9 mouse cellular contexts compared by ENCODE assay signal in the genomic region with DNA sequence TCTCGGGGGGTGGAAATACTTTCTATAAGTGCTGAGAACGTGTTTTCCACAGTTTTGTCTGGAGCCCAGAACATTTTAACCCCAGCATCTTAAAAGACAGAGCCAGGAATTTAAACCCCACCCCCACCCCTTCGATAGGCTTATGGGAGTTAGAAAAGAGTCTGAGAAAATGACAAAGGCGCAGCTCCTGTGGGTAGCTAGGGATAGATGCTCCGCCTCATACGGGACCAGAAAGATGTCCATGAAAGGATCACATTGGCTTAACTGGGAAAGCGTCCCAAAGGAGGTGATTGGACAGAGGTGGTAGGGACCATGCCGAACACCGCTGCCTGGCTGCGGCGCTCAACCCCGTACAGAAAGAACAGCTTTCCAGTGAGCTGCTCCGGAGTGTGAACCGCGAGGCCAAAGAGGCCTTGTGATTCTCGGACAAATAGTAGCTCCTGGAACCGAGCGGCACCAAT. TPM values are rescaled to one million over a fixed set of nuclear protein-coding genes. Genes with fewer than 3 reads are reported as not detected.
DNase-seq lines count a peak whose midpoint lies in the region; ATAC-seq and TF ChIP-seq lines count a peak whose summit lies in the region.
"Had no signal": no experiment of that assay in that cellular context is flagged by ENCODE, and none has a peak within 500 bp of the region (broad histone marks: within the 10 kb centered on the region; RNA-seq: fewer than 3 reads in every experiment).

No protein-coding gene starts in this region.

- ATAC-seq in forebrain, embryonic 13.5 days, result peak; percentile 68
- peak; percentile 53 for ATAC-seq in hindbrain, embryonic 15.5 days (ENCODE audit: low FRiP score, low read depth)
- peak; percentile 53 for ATAC-seq in limb, embryonic 14.5 days (ENCODE audit: low FRiP score, low read depth)
- ATAC-seq: Patski had no signal

- 2% methylated on average over 18 of the region's 18 CpGs for WGBS in forebrain, embryonic 13.5 days
- WGBS in hindbrain, embryonic 15.5 days, result 1% methylated on average over 18 of the region's 18 CpGs
- WGBS in limb, embryonic 14.5 days, result 1% methylated on average over 18 of the region's 18 CpGs

- intact Hi-C loops in left cerebral cortex, adult 2 months (cut with DNase I), result loop anchor here (1.0 kb wide), 1 partner anchor 52 kb away; no protein-coding TSS in a partner anchor

- no peaks in the 10 kb centered on the region for H3K9me3 ChIP-seq in forebrain, embryonic 13.5 days (replicated peaks)
- no peaks in the 10 kb centered on the region for H3K9me3 ChIP-seq in hindbrain, embryonic 15.5 days
- no peaks in the 10 kb centered on the region for H3K9me3 ChIP-seq in limb, embryonic 14.5 days (ENCODE audit: control insufficient read depth, low read length)

- no peak for TF ChIP-seq POLR2A in limb, embryonic 14.5 days (IDR thresholded peaks at IDR 0.05; ENCODE audit: borderline replicate concordance, extremely low read depth, insufficient read depth, insufficient read length)

- TF ChIP-seq CTCF in left cerebral cortex, adult 2 months (IDR thresholded peaks at IDR 0.05), result peak; percentile 8

- peak overlapping the region; percentile 59 for H3K9ac ChIP-seq in forebrain, embryonic 13.5 days
- H3K9ac ChIP-seq in hindbrain, embryonic 15.5 days, result peak overlapping the region; percentile 53
- peak overlapping the region; percentile 50 for H3K9ac ChIP-seq in limb, embryonic 14.5 days (ENCODE audit: low read depth, low read length, severe bottlenecking)

- no peaks in the 10 kb centered on the region for H3K36me3 ChIP-seq in forebrain, embryonic 13.5 days (ENCODE audit: poor library complexity, severe bottlenecking)
- no peaks in the 10 kb centered on the region for H3K36me3 ChIP-seq in hindbrain, embryonic 15.5 days
- H3K36me3 ChIP-seq in limb, embryonic 14.5 days (ENCODE audit: control insufficient read depth, insufficient read depth, low read length), result no peaks in the 10 kb centered on the region

- H3K27ac ChIP-seq in left cerebral cortex, adult 2 months, result peak overlapping the region; percentile 69
- H3K27ac ChIP-seq in brown adipose tissue, adult 24 weeks (replicated peaks; ENCODE audit: low read depth, low read length), result peak overlapping the region; percentile 83
- H3K27ac ChIP-seq in forebrain, embryonic 13.5 days, result peak overlapping the region; percentile 52
- H3K27ac ChIP-seq in hindbrain, embryonic 15.5 days (replicated peaks), result peak overlapping the region; percentile 77
- peak overlapping the region; percentile 81 for H3K27ac ChIP-seq in limb, embryonic 14.5 days (replicated peaks; ENCODE audit: low read depth, low read length)

- peak overlapping the region; percentile 88 for H3K4me2 ChIP-seq in forebrain, embryonic 13.5 days
- H3K4me2 ChIP-seq in hindbrain, embryonic 15.5 days, result peak overlapping the region; percentile 90
- peak overlapping the region; percentile 88 for H3K4me2 ChIP-seq in limb, embryonic 14.5 days (replicated peaks; ENCODE audit: low read depth, low read length, severe bottlenecking)

- no peaks in the 10 kb centered on the region for H3K27me3 ChIP-seq in forebrain, embryonic 13.5 days
- no peaks in the 10 kb centered on the region for H3K27me3 ChIP-seq in hindbrain, embryonic 15.5 days
- no peaks in the 10 kb centered on the region for H3K27me3 ChIP-seq in limb, embryonic 14.5 days (ENCODE audit: control insufficient read depth, insufficient read depth, low read length)
- H3K27me3 ChIP-seq: Patski had no signal

- peak in 1 of 2 experiments; percentile 20 for DNase-seq in left cerebral cortex, adult 2 months (ENCODE audit: extremely low spot score in 1 of 2, low spot score in 2 of 2)
- no peak for DNase-seq in left cerebral cortex, adult 11 months (ENCODE audit: low spot score)
- no peak for DNase-seq in limb, embryonic 14.5 days (ENCODE audit: low spot score)
- peak; percentile 64 for DNase-seq in neural tube, embryonic 10.5 days (ENCODE audit: extremely low spot score, low spot score)
- no peak for DNase-seq in natural killer cell, adult 2 months (ENCODE audit: low spot score in 2 of 2)

- peaks cover 13% of the 10 kb centered on the region for H3K4me1 ChIP-seq in brown adipose tissue, adult 24 weeks (ENCODE audit: control insufficient read depth, insufficient read depth, insufficient read length, low read length)
- H3K4me1 ChIP-seq in forebrain, embryonic 13.5 days, result peaks cover 34% of the 10 kb centered on the region
- H3K4me1 ChIP-seq in hindbrain, embryonic 15.5 days (replicated peaks), result peaks cover 22% of the 10 kb centered on the region
- H3K4me1 ChIP-seq in limb, embryonic 14.5 days (ENCODE audit: control insufficient read depth, insufficient read depth, low read length), result peaks cover 29% of the 10 kb centered on the region

- H3K4me3 ChIP-seq in left cerebral cortex, adult 2 months, result peak overlapping the region; percentile 56
- peak overlapping the region; percentile 59 for H3K4me3 ChIP-seq in brown adipose tissue, adult 24 weeks (ENCODE audit: insufficient read depth, low read depth, low read length)
- peak overlapping the region; percentile 48 for H3K4me3 ChIP-seq in forebrain, embryonic 13.5 days
- H3K4me3 ChIP-seq in hindbrain, embryonic 15.5 days, result peak overlapping the region; percentile 52
- peak overlapping the region; percentile 37 for H3K4me3 ChIP-seq in limb, embryonic 14.5 days (replicated peaks; ENCODE audit: low read length)

RNA-seq across cellular contexts. Expression of a gene that starts 50.6 kb away (rescaled TPM):
- 10 to 100 TPM; 39.5 to 51.5 TPM for total RNA-seq in left cerebral cortex, adult 2 months (2021)
- 9.5 and 12.2 TPM in 2 replicates for polyA plus RNA-seq in brown adipose tissue, adult 24 weeks (2012; ENCODE audit: insufficient read depth, insufficient read length, missing spikeins)
- 9.6 and 10.4 TPM in 2 replicates for polyA plus RNA-seq in forebrain, embryonic 13.5 days (2015; fragmentation: Nextera tagmentation; extraction: Ambion mirVana)
- polyA plus RNA-seq in hindbrain, embryonic 15.5 days (2015; fragmentation: Nextera tagmentation; extraction: Ambion mirVana), result 4.7 and 6.0 TPM in 2 replicates
- 6.3 and 6.8 TPM in 2 replicates for polyA plus RNA-seq in limb, embryonic 14.5 days (2012; rRNA removed)
- polyA plus RNA-seq in limb, embryonic 14.5 days (2014; fragmentation: Nextera tagmentation; extraction: Ambion mirVana), result 6.4 and 7.5 TPM in 2 replicates
